Mouse (Mus musculus) cerebellum, adult 2 months (tissue): ENCODE results near the gene Chchd6.

Experiments
- CTCF ChIP-seq: fragments of 200-500 bp; IDR thresholded peaks from 2 replicates; pipeline ENCODE4 v1.5.1; 2011; ENCODE audit warnings: low read depth, mild to moderate bottlenecking, control low read depth, low read length, moderate library complexity, borderline replicate concordance; ENCODE audit not compliant: insufficient read depth
- POLR2A ChIP-seq: fragments of 200-500 bp; IDR thresholded peaks from 2 replicates; pipeline ENCODE4 v1.6.1; 2011; ENCODE audit warnings: low read length, control low read depth, borderline replicate concordance; ENCODE audit not compliant: insufficient read depth

- TF ChIP-seq POLR2A (no peak), CTCF (no peak)
These were observed 3.9 kb downstream of the Chchd6 start for GRCm38 (mm10) chr6:89591531-89591930.
